Mouse (Mus musculus) mouse embryonic stem cell (cell line): ENCODE data around the gene Ythdf2.

ENCODE experiments used
- in situ Hi-C, 2 experiments: fragments of 300-500 bp; cut with MboI; formaldehyde crosslinking; loops; 1 replicate in 1 of 2; 3 replicates in 1 of 2; pipeline ENCODE4 v1.14.3; 2019 to 2020; ENCODE audit warnings: low sequenced_read_pairs in 2 of 2, low pct_unique_long_range_greater_than_20kb in 1 of 2, mixed read lengths in 1 of 2; ENCODE audit not compliant: unreplicated experiment in 1 of 2

Ythdf2 gene

GRCm38 (mm10) chr4:132214847-132215246, 2.7 kb upstream of the Ythdf2 start:
- in situ Hi-C loops: loop anchor here in 1 of 2 experiments (5.0 kb wide), 1 partner anchor 37 kb away; no protein-coding TSS in a partner anchor

- in situ Hi-C loops: no loop called here
Observed at GRCm38 (mm10) chr4:132211091-132211942, 786 bp downstream of the Ythdf2 start.

- in situ Hi-C loops: no loop called here
Observed at GRCm38 (mm10) chr4:132210325-132210724, 1.8 kb downstream of the Ythdf2 start.

GRCm38 (mm10) chr4:132209299-132209698, 2.8 kb downstream of the Ythdf2 start:
- in situ Hi-C loops: no loop called here

- in situ Hi-C loops: no loop called here
Observed at GRCm38 (mm10) chr4:132207280-132207679, 4.8 kb downstream of the Ythdf2 start.

GRCm38 (mm10) chr4:132198771-132199170, 13.3 kb downstream of the Ythdf2 start:
- in situ Hi-C loops: no loop called here

- in situ Hi-C loops: no loop called here
Observed at GRCm38 (mm10) chr4:132198285-132198712, 13.8 kb downstream of the Ythdf2 start.

- in situ Hi-C loops: no loop called here
Observed at GRCm38 (mm10) chr4:132194975-132195374, 17.1 kb downstream of the Ythdf2 start.

GRCm38 (mm10) chr4:132194373-132194772, 17.7 kb downstream of the Ythdf2 start:
- in situ Hi-C loops: no loop called here

GRCm38 (mm10) chr4:132187826-132188401, 24.2 kb downstream of the Ythdf2 start:
- in situ Hi-C loops: no loop called here

GRCm38 (mm10) chr4:132183162-132183561, 28.9 kb downstream of the Ythdf2 start:
- in situ Hi-C loops: no loop called here

GRCm38 (mm10) chr4:132181721-132182658, 30.1 kb downstream of the Ythdf2 start:
- in situ Hi-C loops: no loop called here

- in situ Hi-C loops: no loop called here
Observed at GRCm38 (mm10) chr4:132180710-132181109, 31.4 kb downstream of the Ythdf2 start.

GRCm38 (mm10) chr4:132178630-132179059, 33.5 kb downstream of the Ythdf2 start:
- in situ Hi-C loops: loop anchor here in 1 of 2 experiments (10.0 kb wide), 1 partner anchor 84 kb away; no protein-coding TSS in a partner anchor

GRCm38 (mm10) chr4:132176474-132176873, 35.6 kb downstream of the Ythdf2 start:
- in situ Hi-C loops: loop anchor here in 1 of 2 experiments (10.0 kb wide), 1 partner anchor 82 kb away; no protein-coding TSS in a partner anchor

- in situ Hi-C loops: loop anchor here (5.0 to 10.0 kb wide), 2 partner anchors 76 to 79 kb away; no protein-coding TSS in a partner anchor
Observed at GRCm38 (mm10) chr4:132170891-132171290, 41.2 kb downstream of the Ythdf2 start.

- in situ Hi-C loops: loop anchor here (5.0 to 10.0 kb wide), 2 partner anchors 75 to 77 kb away; no protein-coding TSS in a partner anchor
Observed at GRCm38 (mm10) chr4:132169761-132170160, 42.3 kb downstream of the Ythdf2 start.

- in situ Hi-C loops: no loop called here
Observed at GRCm38 (mm10) chr4:132169271-132169670, 42.8 kb downstream of the Ythdf2 start.
